Mouse (Mus musculus) brain, embryonic 14.5 days (tissue): ENCODE measurements around the gene Macrod2.

ENCODE experiments used
- CTCF ChIP-seq: fragments of 200-500 bp; IDR thresholded peaks from 2 replicates; pipeline ENCODE4 v1.5.1; 2012; ENCODE audit warnings: inconsistent platforms, mild to moderate bottlenecking, moderate library complexity, borderline replicate concordance; ENCODE audit not compliant: insufficient read depth, insufficient read length; ENCODE audit errors: extremely low read depth
- POLR2A ChIP-seq: fragments of 200-500 bp; IDR thresholded peaks from 2 replicates; pipeline ENCODE4 v1.6.1; 2012; ENCODE audit warnings: mild to moderate bottlenecking, inconsistent platforms, borderline replicate concordance; ENCODE audit not compliant: poor library complexity, insufficient read depth, insufficient read length, severe bottlenecking; ENCODE audit errors: extremely low read depth

- TF ChIP-seq CTCF (no peak), POLR2A (no peak)
These were observed 1859.5 kb downstream of the Macrod2 start for GRCm38 (mm10) chr2:142254566-142254965.
